Mouse (Mus musculus) lung, postnatal 0 days (tissue): ENCODE measurements at regions not wholly inside any gene's neighbourhood (a gene's known extent, or its start where the extent isn't known, plus 50 kb on each side); places are given as distances from the start of the nearest gene placed in this dataset.

Experiments
- CTCF ChIP-seq: IDR thresholded peaks from 2 replicates; pipeline ENCODE4 v1.5.1; 2016; ENCODE audit warnings: antibody characterized with exemption, mild to moderate bottlenecking
- EP300 ChIP-seq: IDR thresholded peaks from 2 replicates; pipeline ENCODE4 v1.6.1; 2016; ENCODE audit warnings: antibody characterized with exemption, mild to moderate bottlenecking, control low read depth

GRCm38 (mm10) chr1:63871831-63872230 is 102.8 kb upstream of the 4933402D24Rik start:
- no peak for TF ChIP-seq CTCF
- no peak for TF ChIP-seq EP300
